Mouse (Mus musculus) kidney, embryonic 14.5 days (tissue): ENCODE measurements at regions not wholly inside any gene's neighbourhood (a gene's known extent, or its start where the extent isn't known, plus 50 kb on each side); places are given as distances from the start of the nearest gene placed in this dataset.

Experiments used
- ATAC-seq: fragments of 200-750 bp; cut with Nextera tagmentation; 2 replicates; pipeline ENCODE4 v1.8.0; 2017; ENCODE audit warnings: moderate number of reproducible peaks, mild to moderate bottlenecking, moderate TSS enrichment, moderate library complexity; ENCODE audit not compliant: low FRiP score, low TSS enrichment
- H3K27ac ChIP-seq: fragments of 300-500 bp; sonication (generic); 2 replicates; pipeline ENCODE4 v1.5.1; 2014; ENCODE audit warnings: low read depth, mild to moderate bottlenecking, low read length, moderate library complexity, mixed read lengths
- H3K27me3 ChIP-seq: fragments of 300-500 bp; sonication (generic); 2 replicates; pipeline ENCODE4 v1.6.1; 2014; ENCODE audit warnings: mild to moderate bottlenecking, low read length; ENCODE audit not compliant: control insufficient read depth, insufficient read depth
- H3K36me3 ChIP-seq: fragments of 300-500 bp; sonication (generic); 2 replicates; pipeline ENCODE4 v1.6.1; 2014; ENCODE audit warnings: low read length, mixed read lengths; ENCODE audit not compliant: control insufficient read depth, insufficient read depth
- H3K4me1 ChIP-seq: fragments of 300-500 bp; sonication (generic); 2 replicates; pipeline ENCODE4 v1.6.1; 2014; ENCODE audit warnings: low read length, mixed read lengths; ENCODE audit not compliant: control insufficient read depth, insufficient read depth
- H3K4me2 ChIP-seq: fragments of 300-500 bp; sonication (generic); replicated peaks from 2 replicates; pipeline ENCODE4 v1.6.1; 2014; ENCODE audit warnings: low read depth, mild to moderate bottlenecking, low read length
- H3K4me3 ChIP-seq: fragments of 300-500 bp; sonication (generic); 2 replicates; pipeline ENCODE4 v1.5.1; 2014; ENCODE audit warnings: mild to moderate bottlenecking, low read length
- H3K9ac ChIP-seq: fragments of 300-500 bp; sonication (generic); 2 replicates; pipeline ENCODE4 v1.6.1; 2014; ENCODE audit warnings: low read depth, mild to moderate bottlenecking, low read length, moderate library complexity
- H3K9me3 ChIP-seq: fragments of 300-500 bp; sonication (generic); 2 replicates; pipeline ENCODE4 v1.6.1; 2016; ENCODE audit warnings: low read length; ENCODE audit not compliant: control insufficient read depth
- WGBS: fragments of 180-500 bp; shearing (Covaris S2); extraction: QIAGEN DNeasy Blood & Tissue Kit; methylation state at CpG from one replicate; pipeline ENCODE4 v1.1.7; 2014; 5-methylcytosine and 5-hydroxymethylcytosine counted together

GRCm38 (mm10) chr5:128522667-128523066, 78.0 kb upstream of the Fzd10 start:
- Histone ChIP-seq H3K4me1 (no peaks in the 10 kb centered on the region), H3K36me3 (no peaks in the 10 kb centered on the region), H3K9me3 (no peaks in the 10 kb centered on the region), H3K4me3 (no peak overlapping the region), H3K27me3 (peaks cover 7% of the 10 kb centered on the region; the same call in 1 of the 2 replicates), H3K4me2 (no peak overlapping the region), H3K9ac (no peak overlapping the region), H3K27ac (no peak overlapping the region)
- ATAC-seq: peak; percentile 41
- 40% methylated on average over 5 of the region's 5 CpGs for WGBS

DNA sequence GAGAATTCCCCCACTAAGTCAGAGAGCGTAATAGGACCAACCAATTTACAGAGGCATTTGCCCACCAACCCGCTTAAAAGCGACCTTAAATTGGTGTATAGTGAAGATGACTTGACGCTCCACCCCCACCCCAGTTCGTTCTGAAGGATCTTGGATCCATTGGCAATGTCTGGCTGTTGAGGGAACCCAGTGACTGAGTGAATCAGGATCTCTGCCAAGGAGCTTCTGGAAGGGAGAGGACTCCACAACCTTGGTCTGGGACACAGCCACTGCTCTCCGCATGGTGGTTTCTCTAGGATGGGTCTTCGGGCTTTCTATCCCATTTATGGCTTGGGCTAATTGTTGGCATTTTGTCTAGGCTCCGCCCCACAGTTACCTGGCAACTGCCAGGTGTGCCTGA, 83.3 kb upstream of the Fzd10 start:
- 41% methylated on average over 8 of the region's 8 CpGs for WGBS
- Histone ChIP-seq H3K27ac (no peak overlapping the region), H3K27me3 (peaks cover 11% of the 10 kb centered on the region; the same call in 1 of the 2 replicates), H3K36me3 (no peaks in the 10 kb centered on the region), H3K4me3 (no peak overlapping the region), H3K9me3 (no peaks in the 10 kb centered on the region), H3K4me2 (no peak overlapping the region), H3K9ac (no peak overlapping the region), H3K4me1 (no peaks in the 10 kb centered on the region)
- ATAC-seq: no peak

DNA sequence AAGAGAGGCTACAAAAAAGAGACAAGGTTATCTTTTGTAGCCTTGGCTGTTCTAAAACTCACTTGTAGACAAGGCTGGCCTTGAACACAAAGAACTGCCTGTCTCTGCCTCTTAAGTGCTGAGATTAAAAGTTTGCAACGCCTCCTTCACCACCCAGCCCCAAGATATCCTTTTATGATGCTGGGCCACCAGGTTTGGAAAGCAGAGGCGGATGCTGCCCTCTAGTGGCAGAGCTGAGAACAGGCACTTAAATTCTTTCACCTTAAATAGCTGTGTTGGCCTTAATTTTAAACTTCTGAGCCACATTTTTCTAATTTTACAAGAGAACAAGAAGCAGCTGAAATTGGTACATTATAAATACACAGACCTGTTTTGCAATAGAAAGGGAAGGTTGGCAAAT, 82.5 kb upstream of the Tmem132d start:
- Histone ChIP-seq H3K4me3 (no peak overlapping the region), H3K36me3 (no peaks in the 10 kb centered on the region), H3K4me2 (no peak overlapping the region), H3K9ac (no peak overlapping the region), H3K27ac (no peak overlapping the region), H3K27me3 (peaks cover 11% of the 10 kb centered on the region; the same call in 1 of the 2 replicates), H3K4me1 (no peaks in the 10 kb centered on the region), H3K9me3 (no peaks in the 10 kb centered on the region)
- ATAC-seq: no peak
- WGBS: 12% methylated on average over 2 of the region's 2 CpGs

- Histone ChIP-seq H3K4me2 (no peak overlapping the region), H3K9ac (no peak overlapping the region), H3K9me3 (no peaks in the 10 kb centered on the region), H3K36me3 (no peaks in the 10 kb centered on the region), H3K4me3 (no peak overlapping the region), H3K27me3 (peaks cover 5% of the 10 kb centered on the region; the same call in 1 of the 2 replicates), H3K4me1 (no peaks in the 10 kb centered on the region), H3K27ac (no peak overlapping the region)
- 72% methylated on average over 14 of the region's 14 CpGs for WGBS
- ATAC-seq: no peak
These were observed 80.4 kb upstream of the Tmem132d start for GRCm38 (mm10) chr5:128513261-128513660.

GRCm38 (mm10) chr5:128512606-128513005, 79.7 kb upstream of the Tmem132d start:
- no peak overlapping the region for H3K4me2 ChIP-seq
- ATAC-seq: no peak
- WGBS: 85% methylated on average over 9 of the region's 9 CpGs
- H3K27ac ChIP-seq: no peak overlapping the region
- H3K4me3 ChIP-seq: no peak overlapping the region
- no peaks in the 10 kb centered on the region for H3K9me3 ChIP-seq
- no peaks in the 10 kb centered on the region for H3K4me1 ChIP-seq
- no peak overlapping the region for H3K9ac ChIP-seq
- 0 out of 2 replicates have a peak, but pooled peaks cover 3% of the 10 kb centered on the region for H3K27me3 ChIP-seq
- H3K36me3 ChIP-seq: no peaks in the 10 kb centered on the region

DNA sequence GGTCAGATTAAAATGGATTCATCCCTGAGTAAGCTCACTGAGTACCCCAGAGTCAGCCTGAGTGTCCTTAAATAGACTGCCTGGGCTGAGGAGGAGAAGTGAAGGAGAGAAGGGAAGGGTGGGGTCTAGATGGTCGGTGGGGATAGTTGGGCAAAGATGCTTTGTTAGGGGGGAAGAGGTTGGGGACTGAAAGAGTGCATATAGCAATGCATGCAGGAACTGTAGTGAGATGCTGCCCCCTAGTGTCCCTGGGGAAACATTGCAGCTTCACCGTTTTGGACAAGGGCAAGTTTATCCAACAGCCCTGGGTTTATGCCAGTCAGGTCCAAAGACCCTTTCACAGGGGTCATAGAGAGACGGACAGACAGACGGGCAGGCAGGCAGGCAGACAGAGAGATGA, 71.6 kb upstream of the Tmem132d start:
- H3K36me3 ChIP-seq: no peaks in the 10 kb centered on the region
- no peaks in the 10 kb centered on the region for H3K4me1 ChIP-seq
- H3K9ac ChIP-seq: no peak overlapping the region
- no peak overlapping the region for H3K4me3 ChIP-seq
- H3K27ac ChIP-seq: no peak overlapping the region
- H3K9me3 ChIP-seq: no peaks in the 10 kb centered on the region; the same call in 1 of the 2 replicates
- no peaks in the 10 kb centered on the region for H3K27me3 ChIP-seq
- 10% methylated on average over 4 of the region's 4 CpGs for WGBS
- no peak for ATAC-seq
- H3K4me2 ChIP-seq: no peak overlapping the region

GRCm38 (mm10) chr5:128499488-128499887, 66.6 kb upstream of the Tmem132d start:
- Histone ChIP-seq H3K27me3 (no peaks in the 10 kb centered on the region), H3K9me3 (no peaks in the 10 kb centered on the region), H3K27ac (no peak overlapping the region), H3K4me2 (no peak overlapping the region), H3K9ac (no peak overlapping the region), H3K4me3 (no peak overlapping the region), H3K4me1 (no peaks in the 10 kb centered on the region), H3K36me3 (no peaks in the 10 kb centered on the region)
- ATAC-seq: no peak
- 56% methylated on average over 9 of the region's 9 CpGs for WGBS

GRCm38 (mm10) chr5:128499033-128499432, 66.2 kb upstream of the Tmem132d start:
- H3K4me1 ChIP-seq: no peaks in the 10 kb centered on the region
- H3K4me2 ChIP-seq: no peak overlapping the region
- 65% methylated on average over 5 of the region's 5 CpGs for WGBS
- no peak for ATAC-seq
- H3K9me3 ChIP-seq: no peaks in the 10 kb centered on the region
- no peak overlapping the region for H3K27ac ChIP-seq
- no peaks in the 10 kb centered on the region for H3K36me3 ChIP-seq
- no peak overlapping the region for H3K4me3 ChIP-seq
- no peak overlapping the region for H3K9ac ChIP-seq
- H3K27me3 ChIP-seq: no peaks in the 10 kb centered on the region

DNA sequence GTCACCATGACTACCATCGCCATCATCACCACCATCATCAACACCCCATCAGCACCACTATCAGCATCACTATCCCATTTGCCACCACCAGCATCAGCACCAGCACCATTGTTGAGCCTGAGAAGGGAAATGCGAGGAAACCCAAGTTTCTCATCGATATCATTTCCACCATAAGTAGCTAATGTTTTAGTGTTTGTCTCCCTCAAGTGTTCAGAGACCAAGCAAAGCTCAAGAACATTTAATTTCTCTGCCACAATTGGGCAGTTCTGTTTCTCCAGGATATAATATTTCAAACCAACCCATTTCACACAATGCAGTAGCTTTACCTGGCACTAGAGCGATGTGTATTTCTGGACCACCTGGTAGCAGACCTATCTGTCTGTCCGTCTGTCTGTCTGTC, 59.7 kb upstream of the Tmem132d start:
- H3K4me3 ChIP-seq: no peak overlapping the region
- no peak overlapping the region for H3K27ac ChIP-seq
- no peaks in the 10 kb centered on the region for H3K9me3 ChIP-seq
- no peak for ATAC-seq
- no peaks in the 10 kb centered on the region for H3K4me1 ChIP-seq
- no peaks in the 10 kb centered on the region for H3K36me3 ChIP-seq
- no peaks in the 10 kb centered on the region for H3K27me3 ChIP-seq
- H3K4me2 ChIP-seq: no peak overlapping the region
- WGBS: 88% methylated on average over 5 of the region's 5 CpGs
- H3K9ac ChIP-seq: no peak overlapping the region
